Mouse (Mus musculus): ENCODE measurements around the gene Fstl4.

GRCm38 (mm10) chr11:53056781-53057180 is 292.3 kb downstream of the Fstl4 start:
- no peak for TF ChIP-seq CTCF (IDR thresholded peaks at IDR 0.05; ENCODE audit: low read depth, low read length)
- no peak for TF ChIP-seq POLR2A (IDR thresholded peaks at IDR 0.05; ENCODE audit: extremely low read depth, insufficient read depth, low read length)

Measured in liver, adult 2 months (tissue).